Mouse (Mus musculus): Measurements from ENCODE around the gene Mdfic.

GRCm38 (mm10) chr6:15758394-15758793 is 37.9 kb downstream of the Mdfic start:
- TF ChIP-seq CTCF (IDR thresholded peaks at IDR 0.05; ENCODE audit: control insufficient read depth, insufficient read depth, insufficient read length) (no peak), MAX (IDR thresholded peaks at IDR 0.05) (no peak), FOSL1 (IDR thresholded peaks at IDR 0.05; ENCODE audit: insufficient read depth, low read length, poor library complexity, severe bottlenecking) (no peak), USF1 (IDR thresholded peaks at IDR 0.05; ENCODE audit: low read depth) (peak; percentile 35), MYOD1 (IDR thresholded peaks at IDR 0.05; ENCODE audit: control insufficient read depth, insufficient read length, low read depth) (no peak), MYOG (IDR thresholded peaks at IDR 0.05; ENCODE audit: control insufficient read depth, extremely low read depth, insufficient read length) (no peak), CEBPB (IDR thresholded peaks at IDR 0.05; ENCODE audit: low read depth) (no peak)
